Mouse (Mus musculus) forebrain, embryonic 15.5 days (tissue): ENCODE data around the gene Cobl. TPM values are rescaled to one million over a fixed set of nuclear protein-coding genes. Genes with fewer than 3 reads are reported as not detected.
A peak's percentile ranks its signal among the peaks of the same experiment; 100 is the strongest.

ENCODE experiments used
- ATAC-seq: fragments of 200-750 bp; cut with Nextera tagmentation; replicated peaks from 2 replicates; pipeline ENCODE4 v1.8.0; 2017; ENCODE audit warnings: mild to moderate bottlenecking, moderate TSS enrichment, moderate library complexity
- H3K27ac ChIP-seq: fragments of 300-500 bp; sonication (generic); replicated peaks from 2 replicates; pipeline ENCODE4 v1.5.1; 2015; ENCODE audit warnings: mild to moderate bottlenecking, inconsistent platforms
- H3K27me3 ChIP-seq: fragments of 300-500 bp; sonication (generic); 2 replicates; pipeline ENCODE4 v1.6.1; 2015; ENCODE audit warnings: inconsistent platforms
- H3K36me3 ChIP-seq: fragments of 300-500 bp; sonication (generic); 2 replicates; pipeline ENCODE4 v1.6.1; 2015; ENCODE audit warnings: mild to moderate bottlenecking, inconsistent platforms
- H3K4me1 ChIP-seq: fragments of 300-500 bp; sonication (generic); 2 replicates; pipeline ENCODE4 v1.6.1; 2015; ENCODE audit warnings: inconsistent platforms
- H3K4me2 ChIP-seq: fragments of 300-500 bp; sonication (generic); replicated peaks from 2 replicates; pipeline ENCODE4 v1.6.1; 2015; ENCODE audit warnings: mild to moderate bottlenecking, inconsistent platforms
- H3K4me3 ChIP-seq: fragments of 300-500 bp; sonication (generic); 2 replicates; pipeline ENCODE4 v1.5.1; 2015; ENCODE audit warnings: mild to moderate bottlenecking, inconsistent platforms
- H3K9ac ChIP-seq: fragments of 300-500 bp; sonication (generic); replicated peaks from 2 replicates; pipeline ENCODE4 v1.6.1; 2015; ENCODE audit warnings: mild to moderate bottlenecking, inconsistent platforms
- H3K9me3 ChIP-seq: fragments of 300-500 bp; sonication (generic); 2 replicates; pipeline ENCODE4 v1.6.1; 2016; ENCODE audit warnings: inconsistent platforms
- WGBS: fragments of 180-500 bp; shearing (Covaris S2); methylation state at CpG from one replicate; pipeline ENCODE4 v1.1.7; 2015; ENCODE audit warnings: mixed read lengths; 5-methylcytosine and 5-hydroxymethylcytosine counted together
- polyA plus RNA-seq: library from polyadenylated mRNA; unstranded; fragments of >200 nt; fragmentation: Nextera tagmentation; extraction: Ambion mirVana; gene quantifications from 2 replicates; pipeline ENCODE4 v1.2.1, GENCODE M21; 2015

Cobl gene
- polyA plus RNA-seq, 1 experiment from 2014 or later, result 6.6 TPM

DNA sequence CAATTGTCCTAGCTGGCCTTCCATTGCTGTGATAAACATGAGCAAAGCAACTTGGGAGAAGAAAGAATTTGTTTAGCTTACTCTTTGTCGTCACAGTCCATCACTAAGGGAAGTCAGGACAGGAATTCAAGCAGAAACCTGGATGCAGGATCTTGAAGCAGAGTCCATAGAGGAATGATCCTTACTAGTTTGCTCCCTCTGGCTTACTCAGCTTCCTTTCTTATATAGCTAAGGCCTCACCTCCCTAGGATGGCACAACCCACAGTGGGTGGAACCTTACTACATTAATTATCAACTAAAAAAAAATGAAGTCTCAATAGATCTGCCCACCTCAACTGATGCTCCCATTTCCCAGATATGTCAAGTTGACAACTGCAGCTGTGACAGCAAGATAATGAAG, 52.8 kb downstream of the Cobl start:
- Histone ChIP-seq H3K4me2 (no peak overlapping the region), H3K27ac (no peak overlapping the region), H3K36me3 (no peaks in the 10 kb centered on the region), H3K4me3 (no peak overlapping the region), H3K27me3 (no peaks in the 10 kb centered on the region), H3K4me1 (peaks cover 9% of the 10 kb centered on the region), H3K9ac (no peak overlapping the region), H3K9me3 (no peaks in the 10 kb centered on the region)
- ATAC-seq, result no peak
- 73% methylated on average over 1 of the region's 1 CpGs for WGBS

- Histone ChIP-seq H3K27ac (no peak overlapping the region), H3K9me3 (no peaks in the 10 kb centered on the region), H3K27me3 (no peaks in the 10 kb centered on the region), H3K4me3 (no peak overlapping the region), H3K4me2 (no peak overlapping the region), H3K9ac (no peak overlapping the region), H3K4me1 (peaks cover 6% of the 10 kb centered on the region), H3K36me3 (no peaks in the 10 kb centered on the region)
- no peak for ATAC-seq
- WGBS, result 92% methylated on average over 4 of the region's 4 CpGs
These were observed 53.5 kb downstream of the Cobl start for GRCm38 (mm10) chr11:12411075-12411807.

- Histone ChIP-seq H3K27me3 (no peaks in the 10 kb centered on the region), H3K27ac (no peak overlapping the region), H3K4me2 (no peak overlapping the region), H3K9me3 (no peaks in the 10 kb centered on the region), H3K4me3 (no peak overlapping the region), H3K9ac (no peak overlapping the region), H3K4me1 (no peaks in the 10 kb centered on the region), H3K36me3 (no peaks in the 10 kb centered on the region)
- 80% methylated on average over 4 of the region's 4 CpGs for WGBS
- no peak for ATAC-seq
These were observed 55.3 kb downstream of the Cobl start for GRCm38 (mm10) chr11:12409463-12409862.

DNA sequence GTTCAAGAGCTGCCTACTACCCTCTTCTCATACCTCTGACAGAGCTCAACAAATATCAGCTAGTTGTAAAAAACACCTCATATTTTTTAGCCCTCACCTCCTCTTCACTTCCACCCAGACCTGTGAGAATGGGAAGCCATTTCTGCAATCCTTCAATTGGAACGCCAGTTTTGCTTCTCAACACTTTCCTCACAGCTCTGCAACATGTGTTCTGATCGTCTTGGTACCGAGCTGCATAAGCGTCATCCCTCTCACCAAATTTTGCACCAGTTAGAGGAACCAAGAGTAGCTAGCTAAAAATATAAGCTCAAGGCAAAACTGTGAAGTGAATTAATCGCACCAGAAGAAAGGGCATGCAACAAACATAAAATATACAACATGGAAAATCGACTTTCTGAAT, 56.9 kb downstream of the Cobl start:
- no peak for ATAC-seq

DNA sequence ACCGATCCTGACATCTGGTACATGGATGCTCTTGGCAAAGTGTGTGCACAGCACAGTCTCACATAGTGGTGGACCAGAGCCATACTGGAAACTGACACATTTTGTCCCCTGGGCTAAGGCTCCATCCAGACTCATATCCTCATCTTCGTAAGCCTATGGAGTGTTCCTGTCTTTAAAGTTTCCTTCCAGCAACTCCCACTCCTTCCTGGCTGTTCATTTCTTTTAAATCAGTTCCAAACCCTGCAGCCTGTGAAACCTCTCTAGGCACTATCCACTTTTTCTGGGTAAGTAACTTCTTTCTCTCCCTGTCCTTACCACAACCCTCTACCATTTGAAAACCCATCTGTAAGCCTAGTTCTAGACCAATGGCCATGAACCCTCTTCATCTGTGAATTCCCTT, 64.9 kb downstream of the Cobl start:
- no peak overlapping the region for H3K4me3 ChIP-seq
- no peaks in the 10 kb centered on the region for H3K36me3 ChIP-seq
- WGBS, result 96% methylated on average over 2 of the region's 2 CpGs
- H3K4me2 ChIP-seq, result no peak overlapping the region
- H3K9ac ChIP-seq, result no peak overlapping the region
- no peak for ATAC-seq
- H3K27ac ChIP-seq, result no peak overlapping the region
- H3K27me3 ChIP-seq, result no peaks in the 10 kb centered on the region
- no peaks in the 10 kb centered on the region for H3K4me1 ChIP-seq
- H3K9me3 ChIP-seq, result no peaks in the 10 kb centered on the region

More for the DNA sequence above, 56.9 kb downstream of the Cobl start:
- H3K36me3 ChIP-seq, result no peaks in the 10 kb centered on the region
- H3K4me3 ChIP-seq, result no peak overlapping the region
- no peak overlapping the region for H3K27ac ChIP-seq
- no peaks in the 10 kb centered on the region for H3K9me3 ChIP-seq
- 91% methylated on average over 6 of the region's 6 CpGs for WGBS
- H3K4me1 ChIP-seq, result no peaks in the 10 kb centered on the region
- no peak overlapping the region for H3K9ac ChIP-seq
- H3K4me2 ChIP-seq, result no peak overlapping the region
- no peaks in the 10 kb centered on the region for H3K27me3 ChIP-seq

GRCm38 (mm10) chr11:12396196-12396595, 68.6 kb downstream of the Cobl start:
- H3K27me3 ChIP-seq, result no peaks in the 10 kb centered on the region
- ATAC-seq, result no peak

DNA sequence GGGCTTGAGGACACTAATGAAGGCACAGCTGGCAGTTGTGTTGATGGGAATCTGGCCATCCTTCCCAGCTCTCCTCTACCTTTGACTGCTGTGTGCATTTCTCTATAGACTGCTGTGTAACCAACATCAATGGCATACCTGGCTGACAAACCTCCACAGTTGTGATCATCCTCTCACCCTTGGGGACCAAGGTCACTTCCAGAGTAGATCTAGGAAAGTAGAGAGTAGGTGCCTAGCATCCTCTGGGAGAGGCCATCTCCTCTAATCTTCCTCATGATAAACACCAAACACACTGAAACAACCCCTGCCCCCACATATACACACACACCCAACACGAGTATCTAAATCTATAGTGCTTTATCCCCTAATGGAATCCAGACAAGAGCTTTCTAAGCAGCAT, 70.1 kb downstream of the Cobl start:
- H3K36me3 ChIP-seq, result no peaks in the 10 kb centered on the region
- no peak overlapping the region for H3K9ac ChIP-seq
- H3K27me3 ChIP-seq, result no peaks in the 10 kb centered on the region
- no peak overlapping the region for H3K4me3 ChIP-seq
- no peaks in the 10 kb centered on the region for H3K4me1 ChIP-seq
- H3K9me3 ChIP-seq, result no peaks in the 10 kb centered on the region
- no peak overlapping the region for H3K27ac ChIP-seq
- no peak for ATAC-seq
- H3K4me2 ChIP-seq, result no peak overlapping the region
- 85% methylated on average over 1 of the region's 1 CpGs for WGBS

More at GRCm38 (mm10) chr11:12396196-12396595, 68.6 kb downstream of the Cobl start:
- Histone ChIP-seq H3K9ac (no peak overlapping the region), H3K27ac (no peak overlapping the region), H3K4me1 (no peaks in the 10 kb centered on the region), H3K36me3 (no peaks in the 10 kb centered on the region), H3K9me3 (no peaks in the 10 kb centered on the region), H3K4me2 (no peak overlapping the region), H3K4me3 (no peak overlapping the region)

- no peaks in the 10 kb centered on the region for H3K27me3 ChIP-seq
- no peaks in the 10 kb centered on the region for H3K9me3 ChIP-seq
- no peaks in the 10 kb centered on the region for H3K4me1 ChIP-seq
- no peaks in the 10 kb centered on the region for H3K36me3 ChIP-seq
- no peak overlapping the region for H3K27ac ChIP-seq
- ATAC-seq, result peak; percentile 48; the same call in 1 of the 2 replicates
- H3K4me3 ChIP-seq, result no peak overlapping the region
- H3K4me2 ChIP-seq, result no peak overlapping the region
- 64% methylated on average over 3 of the region's 3 CpGs for WGBS
- no peak overlapping the region for H3K9ac ChIP-seq
These were observed 70.6 kb downstream of the Cobl start for GRCm38 (mm10) chr11:12394151-12394550.

- no peaks in the 10 kb centered on the region for H3K27me3 ChIP-seq
- H3K4me3 ChIP-seq, result no peak overlapping the region
- no peaks in the 10 kb centered on the region for H3K9me3 ChIP-seq
- 29% methylated on average over 2 of the region's 2 CpGs for WGBS
- H3K4me2 ChIP-seq, result no peak overlapping the region
- ATAC-seq, result peak; percentile 77
- H3K27ac ChIP-seq, result no peak overlapping the region
- H3K9ac ChIP-seq, result no peak overlapping the region
- H3K36me3 ChIP-seq, result no peaks in the 10 kb centered on the region
- peaks cover 10% of the 10 kb centered on the region for H3K4me1 ChIP-seq
These were observed 79.9 kb downstream of the Cobl start for GRCm38 (mm10) chr11:12384826-12385225.

GRCm38 (mm10) chr11:12382991-12383390, 81.8 kb downstream of the Cobl start:
- 87% methylated on average over 4 of the region's 4 CpGs for WGBS
- Histone ChIP-seq H3K27me3 (no peaks in the 10 kb centered on the region), H3K4me1 (peaks cover 10% of the 10 kb centered on the region), H3K36me3 (no peaks in the 10 kb centered on the region), H3K9me3 (no peaks in the 10 kb centered on the region), H3K4me2 (no peak overlapping the region), H3K9ac (no peak overlapping the region), H3K4me3 (no peak overlapping the region), H3K27ac (no peak overlapping the region)
- no peak for ATAC-seq

- H3K36me3 ChIP-seq, result no peaks in the 10 kb centered on the region
- H3K9ac ChIP-seq, result no peak overlapping the region
- H3K4me3 ChIP-seq, result no peak overlapping the region
- H3K27me3 ChIP-seq, result no peaks in the 10 kb centered on the region
- H3K9me3 ChIP-seq, result no peaks in the 10 kb centered on the region
- H3K27ac ChIP-seq, result no peak overlapping the region
- peaks cover 10% of the 10 kb centered on the region for H3K4me1 ChIP-seq
- H3K4me2 ChIP-seq, result no peak overlapping the region
- no peak for ATAC-seq
- 18% methylated on average over 3 of the region's 3 CpGs for WGBS
These were observed 83.7 kb downstream of the Cobl start for GRCm38 (mm10) chr11:12381096-12381495.

DNA sequence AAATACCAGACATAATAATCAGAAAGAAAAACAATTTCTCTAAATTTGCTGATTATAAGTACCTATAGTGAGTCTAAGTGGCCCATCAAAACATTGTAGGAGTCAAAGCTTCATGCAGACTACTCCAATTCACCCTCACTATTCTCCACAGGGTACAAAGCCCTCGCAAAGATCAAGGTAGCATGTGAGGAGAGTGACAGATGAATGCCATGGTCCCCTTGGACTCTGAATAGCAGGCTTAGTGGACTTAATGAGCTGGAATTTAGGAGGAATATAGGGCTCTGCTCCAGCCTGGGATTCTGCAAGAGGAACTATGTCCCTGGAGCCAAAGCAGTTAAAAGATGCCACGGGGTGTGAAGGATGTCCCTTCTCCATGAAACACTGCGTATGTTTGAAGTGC, 88.1 kb downstream of the Cobl start:
- H3K4me3 ChIP-seq, result no peak overlapping the region
- no peak; the same call in 1 of the 2 replicates for ATAC-seq
- 12% methylated on average over 3 of the region's 3 CpGs for WGBS

More for the DNA sequence above, 88.1 kb downstream of the Cobl start:
- no peaks in the 10 kb centered on the region; the same call in 1 of the 2 replicates for H3K4me1 ChIP-seq
- H3K9ac ChIP-seq, result no peak overlapping the region
- H3K27ac ChIP-seq, result no peak overlapping the region
- H3K27me3 ChIP-seq, result no peaks in the 10 kb centered on the region
- H3K9me3 ChIP-seq, result no peaks in the 10 kb centered on the region
- H3K36me3 ChIP-seq, result no peaks in the 10 kb centered on the region
- H3K4me2 ChIP-seq, result no peak overlapping the region
